Mouse (Mus musculus) G1E (cell line): ENCODE measurements around the gene Eng.

ENCODE experiments used
- CTCF ChIP-seq: IDR thresholded peaks from 2 replicates; pipeline ENCODE4 v1.5.1; 2012; ENCODE audit warnings: low read depth, low read length, inconsistent platforms, mixed read lengths
- GATA1 ChIP-seq: IDR thresholded peaks from 2 replicates; pipeline ENCODE4 v1.6.1; 2012; ENCODE audit warnings: borderline replicate concordance, low read length, inconsistent platforms, mixed read lengths
- TAL1 ChIP-seq: conservative IDR thresholded peaks from 2 replicates; pipeline ENCODE4 v1.6.1; 2012; ENCODE audit warnings: low read depth, low read length, inconsistent platforms, mixed read lengths

- no peak for TF ChIP-seq GATA1
- TF ChIP-seq TAL1: no peak
- TF ChIP-seq CTCF: no peak
These were observed 15.3 kb upstream of the Eng start for GRCm38 (mm10) chr2:32631046-32631445.
